Mouse (Mus musculus) thymus, postnatal 36 days (tissue): ENCODE measurements around the gene Tcf20.
A peak's percentile ranks its signal among the peaks of the same experiment; 100 is the strongest.

Experiments
- DNase-seq, 2 experiments: peaks; one replicate each; pipeline ENCODE4 v3.0.0; 2022; ENCODE audit warnings: mixed read lengths in 2 of 2

The Tcf20 gene

DNA sequence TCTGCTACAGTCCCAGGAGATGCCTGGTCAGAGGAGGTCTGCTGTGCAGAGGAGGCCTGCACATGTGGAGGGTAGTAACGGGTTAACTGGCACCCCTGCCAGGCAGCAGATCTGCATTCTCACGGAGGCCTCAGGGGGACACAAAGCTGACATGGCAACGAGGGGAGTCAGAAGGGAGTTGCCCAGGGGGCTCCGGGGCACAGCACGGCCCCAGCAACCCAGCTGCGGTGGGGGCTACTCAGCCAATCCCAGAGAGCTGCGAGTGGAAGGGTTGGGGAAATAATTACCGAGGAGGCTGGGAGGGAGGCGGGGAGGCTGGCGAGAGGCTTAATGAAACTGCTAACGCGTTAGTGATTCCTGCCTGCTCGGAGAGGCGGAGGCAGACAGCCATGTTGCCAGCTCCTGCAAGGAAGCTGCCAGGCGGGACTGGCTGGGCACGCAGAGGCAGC, 29.4 kb downstream of the Tcf20 start:
- no peak for DNase-seq

- DNase-seq, result no peak
Observed at GRCm38 (mm10) chr15:82956721-82957120, 31.0 kb downstream of the Tcf20 start.

DNA sequence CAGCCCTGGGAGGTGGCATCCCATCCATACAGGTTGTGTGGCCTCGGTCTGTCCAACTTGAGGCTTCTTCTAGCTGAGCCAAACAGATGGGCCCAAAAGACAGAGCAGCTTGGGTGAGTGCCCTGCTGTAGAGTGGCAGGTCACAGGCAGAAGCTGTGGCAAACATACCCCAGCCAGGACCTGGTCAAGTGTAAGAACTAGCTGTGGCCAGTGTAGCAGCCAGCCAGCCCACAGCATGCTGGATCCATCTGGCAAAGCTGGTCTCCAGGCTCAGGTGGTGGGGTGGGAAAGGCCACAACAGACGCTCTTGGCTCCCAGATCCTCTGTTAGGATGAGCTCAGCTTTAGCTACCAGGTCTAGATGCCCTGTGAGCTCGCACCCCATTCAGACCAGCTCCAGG, 31.4 kb downstream of the Tcf20 start:
- no peak for DNase-seq

DNA sequence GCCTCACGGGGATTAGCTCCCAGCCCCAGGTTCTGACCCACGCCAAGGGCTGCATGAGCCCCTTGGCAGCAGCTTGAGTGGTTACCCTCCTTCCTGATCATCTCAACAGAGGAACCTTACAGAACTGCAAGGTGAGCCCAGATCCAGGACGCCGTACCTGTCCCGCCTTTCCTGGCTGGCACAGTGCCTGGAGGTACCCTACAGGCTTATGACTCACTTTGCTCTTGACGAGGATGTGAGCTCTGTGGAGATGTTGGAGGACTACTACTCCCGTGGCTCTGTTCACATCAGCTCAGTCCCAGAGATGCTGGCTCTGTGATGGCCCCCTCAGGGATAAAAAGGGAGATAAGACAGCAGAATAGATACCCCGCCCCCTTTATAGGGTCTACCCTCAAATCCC, 32.4 kb downstream of the Tcf20 start:
- DNase-seq, result no peak

- DNase-seq, result no peak
Observed at GRCm38 (mm10) chr15:82954034-82954433, 33.6 kb downstream of the Tcf20 start.

DNA sequence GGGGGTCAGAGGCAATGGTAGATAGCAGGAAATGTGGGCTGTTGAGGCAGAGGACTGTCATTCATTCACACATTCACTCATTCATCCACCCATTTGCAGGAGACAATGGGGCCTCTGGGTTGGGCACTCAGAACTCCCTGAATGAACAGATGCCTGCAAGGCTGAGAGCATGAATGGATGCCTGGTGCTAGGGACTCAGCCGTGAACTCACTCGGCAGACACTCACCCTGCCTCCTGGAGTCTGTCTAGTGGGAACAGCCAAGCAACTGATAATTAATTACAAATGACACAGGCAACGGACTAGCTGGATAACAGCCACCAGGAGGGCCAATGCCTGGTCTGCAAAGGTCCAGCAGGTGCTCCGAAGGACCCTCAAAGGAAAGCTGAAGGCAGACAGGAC, 34.6 kb downstream of the Tcf20 start:
- DNase-seq, result no peak

GRCm38 (mm10) chr15:82952292-82952705, 35.4 kb downstream of the Tcf20 start:
- no peak for DNase-seq

DNA sequence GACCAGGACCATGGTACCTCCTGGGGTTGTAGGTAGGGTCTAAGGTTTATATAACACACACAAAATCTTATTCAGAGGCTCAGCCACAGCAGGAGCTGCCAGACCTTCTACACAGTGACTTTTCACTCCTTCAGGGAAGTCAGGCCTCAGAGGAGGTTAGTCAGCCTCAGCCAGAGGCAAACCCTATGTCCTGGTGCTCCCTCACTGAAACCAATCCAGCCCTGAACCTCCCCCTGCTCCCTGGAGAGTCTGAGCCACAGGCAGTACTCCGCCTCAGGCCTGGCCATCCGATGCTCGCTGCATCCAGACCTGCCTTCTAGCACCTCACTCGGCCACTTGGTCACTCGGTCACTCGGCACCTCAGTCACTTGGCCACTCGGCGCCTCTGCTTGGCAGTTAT, 37.4 kb downstream of the Tcf20 start:
- no peak for DNase-seq

- DNase-seq, result no peak
Observed at GRCm38 (mm10) chr15:82947431-82947830, 40.2 kb downstream of the Tcf20 start.

DNA sequence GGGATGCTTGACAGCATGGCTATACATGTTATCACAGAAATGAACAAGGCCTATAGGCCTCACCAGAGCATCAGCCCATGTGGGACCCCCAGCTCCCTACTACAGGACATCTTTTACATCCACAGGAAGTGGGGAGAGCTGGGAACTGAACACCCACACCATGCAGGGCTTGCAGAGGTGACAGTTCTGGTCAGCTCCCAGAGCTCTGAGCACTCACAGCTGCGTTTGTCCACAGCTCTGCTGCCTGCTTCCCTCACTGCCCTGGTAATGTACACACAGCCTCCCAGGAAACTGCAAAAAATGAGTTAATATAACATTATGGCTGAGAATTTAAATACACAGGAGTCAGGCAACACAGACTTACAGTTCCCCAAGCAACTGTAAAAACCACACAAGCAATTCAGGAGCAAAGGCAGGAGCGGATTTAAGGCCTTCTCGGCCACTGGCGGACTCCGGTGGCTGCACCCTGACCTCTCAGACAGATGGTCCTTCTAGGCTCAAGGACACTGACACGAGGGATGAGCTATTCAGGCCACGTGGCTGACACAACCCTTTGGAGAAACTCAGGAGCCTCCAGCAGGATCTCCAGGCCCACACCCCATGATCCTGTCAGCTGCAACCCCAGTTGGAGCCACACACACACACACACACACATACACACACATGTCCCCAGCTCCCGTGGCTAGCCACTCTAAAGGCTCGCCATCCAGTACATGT, 43.0 kb downstream of the Tcf20 start:
- no peak for DNase-seq

- DNase-seq, result no peak
Observed at GRCm38 (mm10) chr15:82941733-82942132, 45.9 kb downstream of the Tcf20 start.

DNA sequence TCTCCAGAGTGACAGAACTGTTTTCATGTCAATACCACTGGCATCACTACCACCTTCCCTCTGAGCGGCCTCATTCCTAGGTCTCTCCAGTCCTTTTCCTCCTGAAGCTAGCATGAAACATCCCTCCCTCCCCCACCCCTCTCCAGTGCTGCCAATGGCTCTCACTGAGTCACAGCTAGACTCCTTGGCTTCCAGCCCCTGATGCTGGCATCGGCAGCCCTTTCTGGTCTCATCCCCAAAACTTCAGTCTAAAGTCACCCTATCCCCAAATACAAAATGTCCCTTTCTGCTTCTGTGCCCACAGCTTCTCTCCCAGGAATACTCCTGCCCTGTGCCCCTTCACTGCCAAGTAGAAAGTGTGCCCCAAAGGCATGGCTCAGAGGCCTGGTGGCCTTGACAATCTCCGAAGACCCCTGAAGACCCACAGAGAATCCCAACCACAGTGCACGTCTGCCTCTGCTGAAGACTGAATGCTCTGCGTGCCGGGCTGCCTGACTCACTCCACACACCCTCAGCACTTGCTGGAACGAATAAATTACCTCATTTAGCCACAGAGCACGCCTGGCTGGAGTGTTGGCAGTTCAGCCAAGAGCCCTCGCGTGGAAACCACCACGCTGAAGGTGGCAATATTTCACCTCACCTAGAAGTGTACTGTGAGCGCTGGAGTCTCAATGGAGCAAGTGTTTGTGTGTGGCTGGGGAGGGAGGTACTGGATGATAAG, 47.0 kb downstream of the Tcf20 start:
- DNase-seq, result no peak

GRCm38 (mm10) chr15:82938155-82938569, 49.5 kb downstream of the Tcf20 start:
- no peak for DNase-seq

- no peak for DNase-seq
Observed at GRCm38 (mm10) chr15:82937428-82937992, 50.2 kb downstream of the Tcf20 start.

DNA sequence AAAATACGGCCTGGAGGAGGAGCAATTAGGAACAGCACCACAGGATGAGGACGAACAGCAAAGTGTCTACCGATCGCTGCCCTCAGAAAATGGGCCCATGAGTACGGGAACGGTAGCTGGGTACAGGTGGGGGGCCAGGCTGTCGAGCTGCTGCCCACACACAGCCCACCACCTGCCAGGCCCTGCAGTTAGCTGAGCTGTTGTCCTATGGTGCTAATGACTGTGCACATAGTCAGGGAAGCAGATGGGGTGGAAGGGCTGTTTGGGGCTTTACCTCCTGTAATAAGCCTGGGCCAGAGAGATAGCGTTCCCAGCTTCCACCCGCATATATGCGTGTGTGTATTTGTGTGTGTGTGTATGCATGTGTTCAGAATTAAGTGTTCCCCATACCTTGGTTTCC, 52.7 kb downstream of the Tcf20 start:
- DNase-seq, result no peak

GRCm38 (mm10) chr15:82932936-82933650, 54.6 kb downstream of the Tcf20 start:
- no peak for DNase-seq

- no peak for DNase-seq
Observed at GRCm38 (mm10) chr15:82931436-82931835, 56.2 kb downstream of the Tcf20 start.

DNA sequence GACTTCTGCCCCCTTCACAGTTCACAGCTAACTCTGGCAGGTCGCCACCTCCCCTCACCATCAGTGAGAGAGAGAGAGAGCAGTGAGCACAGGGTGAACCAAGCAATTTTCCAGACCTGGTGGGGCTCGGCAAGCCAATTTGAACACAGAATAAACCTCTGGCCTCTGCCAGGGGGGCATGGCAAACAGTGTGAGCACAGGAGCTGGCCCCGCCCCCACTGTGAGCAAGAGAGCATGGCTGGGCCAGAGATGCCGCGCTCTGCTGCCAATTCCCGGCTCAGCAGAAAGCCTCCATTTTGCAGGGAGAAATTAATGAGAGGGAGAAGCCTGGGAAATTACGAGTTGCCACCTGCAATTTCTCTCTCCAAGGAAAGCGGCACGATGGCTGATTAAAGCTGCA, 58.1 kb downstream of the Tcf20 start:
- DNase-seq, result no peak

DNA sequence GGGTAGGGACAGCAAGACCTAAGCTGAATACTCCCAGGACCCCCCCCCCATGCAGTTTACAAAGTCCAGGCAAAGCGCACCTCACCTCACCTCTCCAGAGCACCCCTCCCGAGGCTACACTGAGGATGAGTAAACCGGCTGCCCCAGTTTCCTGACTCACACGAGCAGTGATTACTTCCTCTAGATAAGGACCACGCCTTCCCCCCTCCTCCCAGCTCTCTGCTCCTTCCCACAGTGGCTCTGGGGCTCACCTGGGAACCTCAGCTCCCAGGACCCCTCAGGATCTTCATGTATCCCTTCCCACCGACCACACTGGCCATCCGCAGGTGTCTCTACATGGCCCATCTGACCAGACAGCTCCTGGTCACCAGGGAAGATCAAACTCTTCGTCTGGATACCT, 58.8 kb downstream of the Tcf20 start:
- DNase-seq, result peak in 1 of 2 experiments; percentile 10

DNA sequence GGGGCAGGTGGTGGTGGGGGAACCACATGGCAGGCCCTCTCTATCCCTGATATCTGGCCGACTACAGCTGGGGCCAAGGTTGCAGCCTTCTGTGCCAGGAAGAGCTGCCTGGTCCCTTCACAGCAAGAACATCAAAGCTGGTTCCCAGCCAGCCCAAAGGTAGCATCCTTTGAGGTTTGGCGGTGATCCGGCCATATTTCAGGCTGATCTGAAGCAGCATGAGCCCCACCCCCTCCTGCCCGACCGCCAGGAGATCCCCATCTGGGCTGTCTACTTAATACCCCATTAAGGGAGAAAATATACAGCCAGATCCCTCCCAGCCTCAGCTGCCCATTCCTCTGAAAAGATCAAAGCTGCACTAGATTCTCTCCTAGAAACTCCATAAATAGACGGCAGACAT, 59.6 kb downstream of the Tcf20 start:
- DNase-seq, result no peak

- DNase-seq, result no peak
Observed at GRCm38 (mm10) chr15:82927057-82927456, 60.6 kb downstream of the Tcf20 start.

GRCm38 (mm10) chr15:82924679-82925425, 62.8 kb downstream of the Tcf20 start:
- no peak for DNase-seq

DNA sequence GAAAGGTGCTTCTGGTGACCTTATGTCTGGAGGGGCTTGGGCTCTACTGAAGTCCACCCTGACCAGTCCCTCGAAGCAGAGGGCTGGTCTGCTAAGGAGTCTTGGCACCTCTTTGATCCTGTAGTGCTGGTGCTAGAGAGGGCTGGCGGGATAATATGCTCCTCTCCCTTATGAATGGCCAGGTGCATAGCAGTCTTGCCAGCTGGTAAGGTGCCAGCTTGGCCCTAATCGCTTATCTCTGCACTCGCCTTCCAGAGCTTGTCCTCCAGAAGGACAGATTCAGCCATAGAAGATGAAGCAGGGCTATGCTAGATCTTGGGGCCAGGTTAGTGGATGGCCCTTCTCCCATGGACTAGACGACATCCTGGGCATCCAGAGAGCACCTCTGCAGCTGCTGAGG, 64.1 kb downstream of the Tcf20 start:
- no peak for DNase-seq
